Mouse (Mus musculus) CH12.LX (cell line): Measurements from ENCODE around the gene Olfm3. TPM values are rescaled to one million over a fixed set of nuclear protein-coding genes. Genes with fewer than 3 reads are reported as not detected.

Experiments
- DNase-seq: peaks from one replicate; pipeline ENCODE4 v3.0.0-alpha.2; 2013; ENCODE audit errors: extremely low read depth
- H3K27ac ChIP-seq: 2 replicates; pipeline ENCODE4 v1.5.1; 2012; ENCODE audit warnings: low read depth, mild to moderate bottlenecking, control low read depth, moderate library complexity; ENCODE audit not compliant: insufficient read depth
- H3K27me3 ChIP-seq: replicated peaks from 2 replicates; pipeline ENCODE3; 2012; ENCODE audit warnings: inconsistent platforms
- H3K36me3 ChIP-seq, 2 experiments: replicated peaks in 1 of 2; 2 replicates each; pipeline versions ENCODE3 to v1.6.1; 2012; ENCODE audit warnings: inconsistent platforms in 1 of 2, low read length in 1 of 2, mild to moderate bottlenecking in 1 of 2, mixed read lengths in 1 of 2, moderate library complexity in 1 of 2; ENCODE audit not compliant: control insufficient read depth in 1 of 2, insufficient read depth in 1 of 2
- H3K4me1 ChIP-seq, 2 experiments: 2 replicates each; pipeline ENCODE4 v1.6.1; 2012; ENCODE audit warnings: inconsistent platforms in 1 of 2, moderate library complexity in 1 of 2; ENCODE audit not compliant: insufficient read depth in 2 of 2, control insufficient read depth in 1 of 2
- H3K4me2 ChIP-seq: 2 replicates; pipeline ENCODE4 v1.6.1; 2012; ENCODE audit warnings: low read depth, mild to moderate bottlenecking, control low read depth; ENCODE audit not compliant: poor library complexity, insufficient read depth, severe bottlenecking
- H3K4me3 ChIP-seq, 3 experiments: fragments of 150-350 bp in 1 of 3; sonication (generic) in 1 of 3; replicated peaks in 1 of 3; 2 replicates each; pipeline versions ENCODE3 to v1.5.1; 2011 to 2012; ENCODE audit warnings: low read depth in 2 of 3, low read length in 2 of 3, mild to moderate bottlenecking in 2 of 3, moderate library complexity in 2 of 3, control low read depth in 1 of 3, improper control_type of control experiment in 1 of 3, inconsistent platforms in 1 of 3, mixed read lengths in 1 of 3; ENCODE audit not compliant: poor library complexity in 1 of 3
- H3K79me2 ChIP-seq: replicated peaks from 2 replicates; pipeline ENCODE4 v1.6.1; 2012; ENCODE audit warnings: mild to moderate bottlenecking, moderate library complexity; ENCODE audit not compliant: control insufficient read depth, poor library complexity, insufficient read depth, severe bottlenecking; ENCODE audit errors: extremely low read depth
- H3K9ac ChIP-seq: 2 replicates; pipeline ENCODE4 v1.6.1; 2012; ENCODE audit warnings: low read depth, mild to moderate bottlenecking, control low read depth, moderate library complexity; ENCODE audit not compliant: insufficient read depth
- H3K9me3 ChIP-seq: replicated peaks from 2 replicates; pipeline ENCODE3; 2012; ENCODE audit warnings: low read length, inconsistent platforms, mixed read lengths
- CHD2 ChIP-seq: IDR thresholded peaks from 2 replicates; pipeline ENCODE4 v1.6.1; 2011; ENCODE audit warnings: low read length, improper control_type of control experiment
- E2F4 ChIP-seq: IDR thresholded peaks from 2 replicates; pipeline ENCODE4 v1.6.1; 2011; ENCODE audit warnings: low read depth, low read length, improper control_type of control experiment; ENCODE audit not compliant: insufficient replicate concordance
- ELF1 ChIP-seq: IDR thresholded peaks from 2 replicates; pipeline ENCODE4 v1.6.1; 2014; ENCODE audit warnings: low read depth, mild to moderate bottlenecking, inconsistent platforms, low read length, improper control_type of control experiment
- EP300 ChIP-seq: IDR thresholded peaks from 2 replicates; pipeline ENCODE4 v1.6.1; 2011; ENCODE audit warnings: low read length, improper control_type of control experiment
- GABPA ChIP-seq: IDR thresholded peaks from 2 replicates; pipeline ENCODE4 v1.6.1; 2012; ENCODE audit warnings: low read depth, low read length, improper control_type of control experiment, inconsistent platforms; ENCODE audit not compliant: insufficient replicate concordance
- HCFC1 ChIP-seq: IDR thresholded peaks from 2 replicates; pipeline ENCODE4 v1.6.1; 2012; ENCODE audit warnings: low read depth, mild to moderate bottlenecking, inconsistent platforms, low read length, improper control_type of control experiment
- IRF4 ChIP-seq: IDR thresholded peaks from 2 replicates; pipeline ENCODE4 v1.6.1; 2014; ENCODE audit warnings: low read depth, mild to moderate bottlenecking, inconsistent platforms, low read length, improper control_type of control experiment
- JUN ChIP-seq: IDR thresholded peaks from 2 replicates; pipeline ENCODE4 v1.6.1; 2011; ENCODE audit warnings: low read depth, mild to moderate bottlenecking, low read length, improper control_type of control experiment, moderate library complexity; ENCODE audit not compliant: insufficient read depth
- JUND ChIP-seq: conservative IDR thresholded peaks from 2 replicates; pipeline ENCODE4 v1.6.1; 2011; ENCODE audit warnings: low read depth, low read length, improper control_type of control experiment
- KAT2A ChIP-seq: IDR thresholded peaks from 2 replicates; pipeline ENCODE4 v1.6.1; 2012; ENCODE audit warnings: low read length, improper control_type of control experiment, inconsistent platforms; ENCODE audit not compliant: insufficient replicate concordance
- MXI1 ChIP-seq: IDR thresholded peaks from 2 replicates; pipeline ENCODE4 v1.6.1; 2011; ENCODE audit warnings: mild to moderate bottlenecking, low read depth, low read length, improper control_type of control experiment
- MYC ChIP-seq: IDR thresholded peaks from 2 replicates; pipeline ENCODE4 v1.6.1; 2011; ENCODE audit warnings: low read depth, mild to moderate bottlenecking, improper control_type of control experiment, low read length
- NRF1 ChIP-seq: IDR thresholded peaks from 2 replicates; pipeline ENCODE4 v1.6.1; 2014; ENCODE audit warnings: low read depth, mild to moderate bottlenecking, inconsistent platforms, low read length, improper control_type of control experiment, moderate library complexity
- PAX5 ChIP-seq: IDR thresholded peaks from 2 replicates; pipeline ENCODE4 v1.6.1; 2012; ENCODE audit warnings: low read length, inconsistent platforms, mixed read lengths
- POLR2AphosphoS2 ChIP-seq: IDR thresholded peaks from 2 replicates; pipeline ENCODE4 v1.6.1; 2011; ENCODE audit warnings: low read depth, low read length, improper control_type of control experiment
- RAD21 ChIP-seq: IDR thresholded peaks from 2 replicates; pipeline ENCODE4 v1.6.1; 2011; ENCODE audit warnings: low read depth, mild to moderate bottlenecking, low read length, improper control_type of control experiment, moderate library complexity
- RCOR1 ChIP-seq: conservative IDR thresholded peaks from 2 replicates; pipeline ENCODE4 v1.6.1; 2012; ENCODE audit warnings: low read depth, mild to moderate bottlenecking, inconsistent platforms, low read length, improper control_type of control experiment
- SIN3A ChIP-seq: IDR thresholded peaks from 2 replicates; pipeline ENCODE4 v1.6.1; 2012; ENCODE audit warnings: low read length, improper control_type of control experiment, inconsistent platforms
- SMC3 ChIP-seq: IDR thresholded peaks from 2 replicates; pipeline ENCODE4 v1.6.1; 2011; ENCODE audit warnings: low read depth, low read length, improper control_type of control experiment
- TBP ChIP-seq: conservative IDR thresholded peaks from 2 replicates; pipeline ENCODE4 v1.6.1; 2011; ENCODE audit warnings: low read depth, low read length, improper control_type of control experiment
- TCF12 ChIP-seq: IDR thresholded peaks from 2 replicates; pipeline ENCODE4 v1.6.1; 2014; ENCODE audit warnings: low read depth, mild to moderate bottlenecking, inconsistent platforms, low read length, improper control_type of control experiment
- USF2 ChIP-seq: conservative IDR thresholded peaks from 2 replicates; pipeline ENCODE4 v1.6.1; 2011; ENCODE audit warnings: low read depth, low read length, improper control_type of control experiment
- ZC3H11A ChIP-seq: IDR thresholded peaks from 2 replicates; pipeline ENCODE4 v1.6.1; 2012; ENCODE audit warnings: low read depth, mild to moderate bottlenecking, inconsistent platforms, low read length, improper control_type of control experiment
- ZKSCAN1 ChIP-seq: IDR thresholded peaks from 2 replicates; pipeline ENCODE4 v1.6.1; 2012; ENCODE audit warnings: low read depth, inconsistent platforms, low read length, improper control_type of control experiment, borderline replicate concordance
- ZMIZ1 ChIP-seq: IDR thresholded peaks from 2 replicates; pipeline ENCODE4 v1.6.1; 2012; ENCODE audit warnings: low read depth, mild to moderate bottlenecking, inconsistent platforms, low read length, improper control_type of control experiment
- ZNF384 ChIP-seq: IDR thresholded peaks from 2 replicates; pipeline ENCODE4 v1.6.1; 2012; ENCODE audit warnings: low read depth, low read length, improper control_type of control experiment, inconsistent platforms
- dilution Hi-C: fragments of 300-500 bp; cut with MboI; formaldehyde crosslinking; loops from 2 replicates; pipeline ENCODE4 v1.14.3; 2020; ENCODE audit warnings: low sequenced_read_pairs; ENCODE audit not compliant: extremely low pct_unique_long_range_greater_than_20kb, extremely low pct_ligation_motif_present
- in situ Hi-C: fragments of 300-500 bp; cut with MboI; formaldehyde crosslinking; loops from 3 replicates; pipeline ENCODE4 v1.14.3; 2019; ENCODE audit warnings: low sequenced_read_pairs, low pct_ligation_motif_present, low pct_unique_long_range_greater_than_20kb, mixed read lengths
- polyA plus RNA-seq: library from polyadenylated mRNA; unstranded; fragments of >175 nt; gene quantifications from 2 replicates; pipeline ENCODE4 v1.2.1, GENCODE M21; 2012; ENCODE audit warnings: low read depth; ENCODE audit not compliant: insufficient read length
- total RNA-seq, 2 experiments: library from RNA; depleted of rRNA; stranded (reverse); fragments of 300-350 nt in 1 of 2; fragments of >200 nt in 1 of 2; gene quantifications; 2 replicates each; pipeline ENCODE4 v1.2.3; 2012 to 2014

Olfm3 gene
- total and polyA plus RNA-seq, 3 experiments, result not detected

DNA sequence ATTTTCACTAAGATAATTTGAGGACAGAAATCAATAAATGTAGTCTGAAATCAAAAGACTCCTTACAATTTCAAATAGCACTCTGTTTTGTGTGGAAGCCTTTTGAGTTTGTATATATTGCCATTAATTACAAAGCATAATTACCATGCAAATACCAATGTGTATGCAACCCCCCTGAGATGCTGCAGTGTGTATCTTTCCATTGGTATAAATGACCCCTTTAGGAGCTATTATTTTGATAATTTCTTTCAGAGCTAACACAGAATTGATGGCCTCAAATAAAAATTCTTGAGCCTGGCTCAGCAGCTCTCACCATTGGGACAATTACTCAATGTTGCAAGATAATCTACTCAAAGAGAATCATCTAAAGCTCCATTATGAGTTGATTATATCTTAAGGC lies 67.3 kb downstream of the Olfm3 start:
- Histone ChIP-seq H3K27ac (no peak overlapping the region), H3K36me3 (no peaks in the 10 kb centered on the region), H3K4me1 (no peaks in the 10 kb centered on the region), H3K9ac (no peak overlapping the region), H3K4me2 (no peak overlapping the region), H3K27me3 (no peaks in the 10 kb centered on the region), H3K4me3 (no peak overlapping the region)
- in situ Hi-C loops, result no loop called here
- TF ChIP-seq CHD2 (no peak), ZC3H11A (no peak), RAD21 (no peak), ZNF384 (no peak), MXI1 (no peak), E2F4 (no peak), JUN (no peak), NRF1 (no peak), ZMIZ1 (no peak), GABPA (no peak)
- TF ChIP-seq, all 38 proteins: peak for 0
- dilution Hi-C loops, result no loop called here
- DNase-seq, result no peak
- Histone ChIP-seq H3K79me2 (no peaks in the 10 kb centered on the region), H3K9me3 (no peaks in the 10 kb centered on the region)

DNA sequence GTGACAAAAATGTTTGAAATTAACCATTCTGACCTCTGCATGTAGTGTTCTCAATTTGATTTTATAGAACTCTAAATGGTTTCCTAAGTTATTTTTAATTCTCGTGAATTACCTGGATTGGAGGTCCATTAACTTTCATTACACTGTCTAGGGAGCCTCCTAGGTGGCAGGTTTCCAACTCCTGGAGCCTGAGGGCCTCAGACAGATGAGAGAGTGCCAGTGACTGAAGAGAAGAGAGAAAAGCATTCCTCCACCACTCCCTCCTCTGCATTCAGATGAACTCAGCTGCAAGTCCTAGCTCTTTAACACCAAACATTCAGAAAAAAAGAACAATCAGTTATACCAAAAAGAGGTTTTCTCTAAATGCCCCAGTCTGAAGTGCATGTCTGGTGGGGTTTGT lies 68.6 kb downstream of the Olfm3 start:
- no peak overlapping the region for H3K4me3 ChIP-seq
- no peaks in the 10 kb centered on the region for H3K4me1 ChIP-seq
- no peaks in the 10 kb centered on the region for H3K27me3 ChIP-seq
- TF ChIP-seq SIN3A (no peak), MXI1 (no peak), ZKSCAN1 (no peak), EP300 (no peak), USF2 (no peak), TCF12 (no peak)
- TF ChIP-seq, all 38 proteins: peak for 0
- H3K9ac ChIP-seq, result no peak overlapping the region
- no peaks in the 10 kb centered on the region for H3K36me3 ChIP-seq
- H3K27ac ChIP-seq, result no peak overlapping the region
- no peak overlapping the region for H3K4me2 ChIP-seq
- in situ Hi-C loops (no loop called here), dilution Hi-C loops (no loop called here)
- no peaks in the 10 kb centered on the region for H3K9me3 ChIP-seq
- H3K79me2 ChIP-seq, result no peaks in the 10 kb centered on the region
- DNase-seq, result no peak

DNA sequence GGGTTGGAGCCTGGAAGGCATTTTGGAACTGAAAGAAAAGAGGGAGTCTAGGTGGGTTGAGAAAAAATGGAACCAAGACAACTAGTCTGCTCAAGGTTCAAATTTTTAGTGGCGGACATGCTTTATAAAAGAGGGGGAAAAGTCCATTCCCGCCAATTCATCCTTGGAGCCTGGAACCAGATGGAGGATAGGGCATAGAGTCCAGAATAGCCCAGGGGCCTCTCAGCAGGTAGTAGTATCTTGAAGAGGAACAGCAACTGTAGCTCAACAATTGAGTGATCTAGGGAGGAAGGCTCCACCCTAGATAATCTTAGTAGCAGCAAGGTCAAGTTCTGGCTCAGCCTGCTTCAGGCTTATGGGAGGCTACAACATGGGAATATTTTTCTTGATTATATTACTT lies 87.0 kb downstream of the Olfm3 start:
- H3K4me2 ChIP-seq, result no peak overlapping the region
- DNase-seq, result no peak
- H3K4me1 ChIP-seq, result no peaks in the 10 kb centered on the region
- TF ChIP-seq E2F4 (no peak), SIN3A (no peak), MYC (no peak), HCFC1 (no peak), ZNF384 (no peak), KAT2A (no peak), POLR2AphosphoS2 (no peak), JUND (no peak), ELF1 (no peak), CHD2 (no peak), NRF1 (no peak), ZKSCAN1 (no peak), MXI1 (no peak), JUN (no peak), RCOR1 (no peak), SMC3 (no peak), IRF4 (no peak), TBP (no peak), PAX5 (no peak)
- no peak overlapping the region for H3K27ac ChIP-seq
- H3K36me3 ChIP-seq, result no peaks in the 10 kb centered on the region
- no peak overlapping the region for H3K4me3 ChIP-seq
- no peak overlapping the region for H3K9ac ChIP-seq
- H3K27me3 ChIP-seq, result no peaks in the 10 kb centered on the region
- dilution Hi-C loops, result no loop called here
- in situ Hi-C loops, result no loop called here
- no peaks in the 10 kb centered on the region for H3K9me3 ChIP-seq
- H3K79me2 ChIP-seq, result no peaks in the 10 kb centered on the region
